Mouse (Mus musculus) stomach, embryonic 14.5 days (tissue): ENCODE results near the gene Dcxr. TPM values are rescaled to one million over a fixed set of nuclear protein-coding genes. Genes with fewer than 3 reads are reported as not detected.

Experiments
- ATAC-seq: fragments of 200-750 bp; cut with Nextera tagmentation; 2 replicates; pipeline ENCODE4 v1.8.0; 2017; ENCODE audit warnings: low read depth, moderate TSS enrichment; ENCODE audit not compliant: insufficient number of reproducible peaks, insufficient read depth, low FRiP score
- H3K27ac ChIP-seq: fragments of 300-500 bp; sonication (generic); 2 replicates; pipeline ENCODE4 v1.5.1; 2014; ENCODE audit warnings: mild to moderate bottlenecking, low read length, moderate library complexity, mixed read lengths
- H3K27me3 ChIP-seq: fragments of 300-500 bp; sonication (generic); 2 replicates; pipeline ENCODE4 v1.6.1; 2014; ENCODE audit warnings: low read length, control low read depth, mixed read lengths; ENCODE audit not compliant: control insufficient read depth, insufficient read depth
- H3K36me3 ChIP-seq: fragments of 300-500 bp; sonication (generic); 2 replicates; pipeline ENCODE4 v1.6.1; 2014; ENCODE audit warnings: mild to moderate bottlenecking, control low read depth, low read length, moderate library complexity, mixed read lengths; ENCODE audit not compliant: control insufficient read depth, insufficient read depth
- H3K4me1 ChIP-seq: fragments of 300-500 bp; sonication (generic); 2 replicates; pipeline ENCODE4 v1.6.1; 2014; ENCODE audit warnings: low read length, control low read depth, mixed read lengths; ENCODE audit not compliant: control insufficient read depth, insufficient read depth
- H3K4me2 ChIP-seq: fragments of 300-500 bp; sonication (generic); replicated peaks from 2 replicates; pipeline ENCODE4 v1.6.1; 2014; ENCODE audit warnings: low read depth, low read length, control low read depth
- H3K4me3 ChIP-seq: fragments of 300-500 bp; sonication (generic); 2 replicates; pipeline ENCODE4 v1.5.1; 2014; ENCODE audit warnings: low read depth, low read length, control low read depth
- H3K9ac ChIP-seq: fragments of 300-500 bp; sonication (generic); replicated peaks from 2 replicates; pipeline ENCODE4 v1.6.1; 2014; ENCODE audit warnings: low read depth, mild to moderate bottlenecking, control low read depth, low read length, moderate library complexity, mixed read lengths
- H3K9me3 ChIP-seq: fragments of 300-500 bp; sonication (generic); 2 replicates; pipeline ENCODE4 v1.6.1; 2016; ENCODE audit warnings: low read depth, low read length, control low read depth; ENCODE audit not compliant: control insufficient read depth
- WGBS: fragments of 180-500 bp; shearing (Covaris S2); extraction: QIAGEN DNeasy Blood & Tissue Kit; methylation state at CpG from one replicate; pipeline ENCODE4 v1.1.7; 2014; 5-methylcytosine and 5-hydroxymethylcytosine counted together
- polyA plus RNA-seq: library from polyadenylated mRNA; unstranded; fragments of >200 nt; fragmentation: Nextera tagmentation; extraction: Ambion mirVana; gene quantifications from 2 replicates; pipeline ENCODE4 v1.2.1, GENCODE M21; 2014

Gene Dcxr
- polyA plus RNA-seq, 1 experiment from 2014 or later: 33.2 TPM

- H3K4me2 ChIP-seq: no peak overlapping the region
- H3K4me1 ChIP-seq: peaks cover 3% of the 10 kb centered on the region; the same call in 1 of the 2 replicates
- no peak overlapping the region for H3K4me3 ChIP-seq
- peak; percentile 70; the same call in 1 of the 2 replicates for ATAC-seq
- H3K9me3 ChIP-seq: no peaks in the 10 kb centered on the region
- peak overlapping the region; percentile 53; the same call in 1 of the 2 replicates for H3K27ac ChIP-seq
- peaks cover 4% of the 10 kb centered on the region; the same call in 1 of the 2 replicates for H3K36me3 ChIP-seq
- H3K9ac ChIP-seq: no peak overlapping the region
- WGBS: 9% methylated on average over 4 of the region's 4 CpGs
- H3K27me3 ChIP-seq: no peaks in the 10 kb centered on the region
Observed at GRCm38 (mm10) chr11:120695184-120695583, 31.9 kb downstream of the Dcxr start.

DNA sequence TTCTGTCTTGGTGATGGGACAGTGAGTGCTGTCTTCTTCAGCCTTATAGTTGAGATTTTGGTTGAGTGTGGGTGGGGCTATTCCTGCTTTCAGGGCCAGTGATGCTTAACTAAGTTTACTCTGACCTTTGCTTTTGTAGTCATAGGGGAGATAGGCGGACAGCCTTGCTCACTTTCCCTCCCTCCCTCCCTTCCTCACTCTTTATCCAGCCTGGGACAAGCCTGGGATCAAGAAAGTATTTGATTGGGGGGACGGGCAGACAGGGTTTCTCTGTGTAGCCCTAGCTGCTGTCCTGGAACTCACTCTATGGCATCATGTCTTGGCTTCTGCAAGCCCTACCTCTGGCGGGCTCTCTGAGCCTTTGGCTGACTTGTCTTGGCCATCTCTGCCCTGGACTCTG, 33.6 kb downstream of the Dcxr start:
- no peaks in the 10 kb centered on the region for H3K27me3 ChIP-seq

DNA sequence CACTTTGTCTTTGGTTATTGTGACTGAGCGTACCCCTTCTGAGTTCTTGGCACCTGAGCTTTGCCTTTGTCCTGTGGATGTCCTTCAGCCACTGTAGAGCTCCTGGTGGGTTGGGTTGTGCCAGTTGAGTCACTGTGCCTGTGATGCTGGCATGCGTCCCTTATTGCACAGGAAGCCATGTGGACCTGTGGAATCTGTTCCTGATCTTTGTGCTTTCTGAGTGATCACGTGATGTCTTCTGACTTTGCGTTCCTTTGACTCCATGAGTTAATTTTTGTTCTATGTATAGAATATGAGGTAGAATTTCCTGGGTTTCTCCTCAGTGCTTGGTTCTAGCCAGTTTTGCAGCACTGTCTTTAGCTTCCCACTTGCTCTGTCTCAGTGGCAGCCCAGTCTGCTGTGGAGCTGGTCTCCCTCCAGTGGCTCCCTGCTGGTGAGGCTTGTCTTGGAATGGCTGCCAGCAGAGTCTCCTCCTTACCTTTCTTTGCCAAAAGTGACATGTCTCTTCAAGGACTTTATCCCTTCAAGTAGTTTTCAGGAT, 34.5 kb downstream of the Dcxr start:
- Histone ChIP-seq H3K4me1 (peaks cover 3% of the 10 kb centered on the region; the same call in 1 of the 2 replicates), H3K9ac (no peak overlapping the region), H3K4me2 (no peak overlapping the region), H3K9me3 (no peaks in the 10 kb centered on the region), H3K36me3 (peaks cover 11% of the 10 kb centered on the region), H3K4me3 (no peak overlapping the region), H3K27ac (no peak overlapping the region), H3K27me3 (no peaks in the 10 kb centered on the region)
- WGBS: 89% methylated on average over 4 of the region's 4 CpGs
- no peak for ATAC-seq

More for the DNA sequence above, 33.6 kb downstream of the Dcxr start:
- Histone ChIP-seq H3K9me3 (no peaks in the 10 kb centered on the region), H3K9ac (no peak overlapping the region), H3K4me2 (no peak overlapping the region), H3K4me3 (no peak overlapping the region), H3K4me1 (peaks cover 3% of the 10 kb centered on the region; the same call in 1 of the 2 replicates), H3K27ac (no peak overlapping the region), H3K36me3 (peaks cover 10% of the 10 kb centered on the region)
- 73% methylated on average over 3 of the region's 3 CpGs for WGBS
- no peak for ATAC-seq

DNA sequence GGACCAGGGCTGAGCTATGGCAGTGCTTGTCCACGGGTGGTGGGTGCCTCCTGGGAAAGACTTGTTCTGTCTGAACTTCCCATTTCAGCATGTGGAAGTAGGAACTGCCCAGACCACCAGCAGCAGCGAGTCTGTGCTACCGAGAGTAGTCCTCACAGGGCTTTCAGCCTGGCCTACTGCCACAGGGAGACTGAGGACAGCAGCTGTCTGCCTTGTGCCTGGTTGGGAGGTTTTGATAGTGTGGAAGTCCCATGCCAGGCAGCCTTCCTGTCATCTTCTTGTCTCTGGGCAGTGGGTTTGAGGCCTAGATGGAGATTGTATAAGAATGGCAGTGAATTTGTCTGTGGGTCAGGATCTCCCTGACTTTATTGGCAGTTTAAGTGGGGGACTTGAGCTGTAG, 37.7 kb downstream of the Dcxr start:
- no peaks in the 10 kb centered on the region for H3K9me3 ChIP-seq
- 0 out of 2 replicates have a peak, but pooled peaks cover 4% of the 10 kb centered on the region for H3K4me1 ChIP-seq
- H3K4me3 ChIP-seq: no peak overlapping the region
- H3K27me3 ChIP-seq: no peaks in the 10 kb centered on the region
- no peak overlapping the region for H3K27ac ChIP-seq
- no peak overlapping the region for H3K9ac ChIP-seq
- H3K36me3 ChIP-seq: peaks cover 11% of the 10 kb centered on the region
- WGBS: 89% methylated on average over 3 of the region's 3 CpGs
- no peak overlapping the region for H3K4me2 ChIP-seq
- ATAC-seq: no peak

GRCm38 (mm10) chr11:120686650-120687272, 40.3 kb downstream of the Dcxr start:
- ATAC-seq: peak; percentile 65

GRCm38 (mm10) chr11:120684660-120685059, 42.4 kb downstream of the Dcxr start:
- H3K9ac ChIP-seq: no peak overlapping the region
- 0 out of 2 replicates have a peak, but pooled peaks cover 4% of the 10 kb centered on the region for H3K4me1 ChIP-seq
- H3K36me3 ChIP-seq: peaks cover 28% of the 10 kb centered on the region
- ATAC-seq: no peak
- H3K4me2 ChIP-seq: no peak overlapping the region
- 84% methylated on average over 2 of the region's 2 CpGs for WGBS
- H3K27ac ChIP-seq: no peak overlapping the region
- no peaks in the 10 kb centered on the region for H3K9me3 ChIP-seq
- H3K27me3 ChIP-seq: no peaks in the 10 kb centered on the region
- no peak overlapping the region for H3K4me3 ChIP-seq

More at GRCm38 (mm10) chr11:120686650-120687272, 40.3 kb downstream of the Dcxr start:
- 61% methylated on average over 20 of the region's 20 CpGs for WGBS
- H3K36me3 ChIP-seq: peaks cover 11% of the 10 kb centered on the region
- no peaks in the 10 kb centered on the region for H3K27me3 ChIP-seq
- H3K27ac ChIP-seq: peak overlapping the region; percentile 95
- no peaks in the 10 kb centered on the region for H3K9me3 ChIP-seq
- no peak overlapping the region for H3K4me3 ChIP-seq
- H3K4me1 ChIP-seq: 0 out of 2 replicates have a peak, but pooled peaks cover 4% of the 10 kb centered on the region
- H3K4me2 ChIP-seq: no peak overlapping the region
- no peak overlapping the region for H3K9ac ChIP-seq

DNA sequence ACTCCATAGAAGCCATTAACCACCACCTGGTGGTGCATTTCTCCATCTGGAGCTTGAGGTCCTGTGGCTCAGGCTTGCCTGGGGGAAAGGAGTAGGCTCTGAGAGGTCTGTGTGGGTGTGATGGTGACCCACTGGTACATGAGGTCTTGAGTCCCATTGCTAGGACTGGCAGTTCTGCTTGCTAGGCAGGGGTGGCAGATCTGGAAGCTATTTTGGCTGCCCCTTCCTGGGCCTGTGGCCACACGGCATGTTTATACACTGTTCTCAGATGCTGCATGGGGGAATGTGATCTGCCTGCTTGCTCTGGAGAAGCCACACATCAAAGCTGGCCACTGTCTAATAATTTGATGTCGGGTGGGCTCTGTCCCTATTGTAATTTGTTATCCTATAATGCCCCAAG, 43.0 kb downstream of the Dcxr start:
- ATAC-seq: no peak
- Histone ChIP-seq H3K4me3 (no peak overlapping the region), H3K9me3 (no peaks in the 10 kb centered on the region), H3K27ac (no peak overlapping the region), H3K4me2 (no peak overlapping the region), H3K4me1 (0 out of 2 replicates have a peak, but pooled peaks cover 4% of the 10 kb centered on the region), H3K9ac (no peak overlapping the region), H3K36me3 (peaks cover 28% of the 10 kb centered on the region), H3K27me3 (no peaks in the 10 kb centered on the region)
- WGBS: 89% methylated on average over 2 of the region's 2 CpGs

GRCm38 (mm10) chr11:120683536-120683935, 43.5 kb downstream of the Dcxr start:
- Histone ChIP-seq H3K4me1 (0 out of 2 replicates have a peak, but pooled peaks cover 4% of the 10 kb centered on the region), H3K27me3 (no peaks in the 10 kb centered on the region), H3K36me3 (peaks cover 26% of the 10 kb centered on the region), H3K9ac (no peak overlapping the region), H3K27ac (no peak overlapping the region), H3K4me2 (no peak overlapping the region), H3K9me3 (no peaks in the 10 kb centered on the region), H3K4me3 (no peak overlapping the region)
- no peak for ATAC-seq
- 91% methylated on average over 3 of the region's 3 CpGs for WGBS
